Mouse (Mus musculus): ENCODE data around the gene Sbno2. TPM values are rescaled to one million over a fixed set of nuclear protein-coding genes. Genes with fewer than 3 reads are reported as not detected.

Sbno2 gene
- polyA plus RNA-seq, 1 experiment: 37.3 TPM

DNA sequence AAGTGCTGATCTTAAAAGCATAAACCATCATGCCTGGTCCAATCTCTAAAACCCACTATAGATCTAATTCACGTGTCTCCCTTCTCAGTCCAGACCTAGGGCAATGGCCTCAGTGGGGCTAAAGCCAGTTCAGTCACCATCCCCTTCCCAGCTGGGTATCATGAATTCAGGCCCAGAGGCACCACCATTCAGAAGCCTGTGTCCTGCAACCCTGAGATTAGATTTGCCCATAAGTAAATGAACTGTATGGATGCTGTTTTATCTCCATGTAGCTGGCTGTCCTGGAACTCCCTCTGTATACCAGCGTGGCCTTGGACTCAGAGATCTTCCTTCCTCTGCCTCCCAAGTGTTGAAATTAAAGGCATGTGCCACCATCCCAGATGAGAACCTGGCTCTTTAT lies 2.3 kb downstream of the Sbno2 start:
- no peak overlapping the region for H3K4me3 ChIP-seq (ENCODE audit: low read depth, low read length)
- peaks cover 12% of the 10 kb centered on the region for H3K4me1 ChIP-seq (ENCODE audit: control insufficient read depth, insufficient read depth, low read length)
- H3K27ac ChIP-seq (ENCODE audit: insufficient read depth, low read length): no peak overlapping the region
- no peaks in the 10 kb centered on the region for H3K9me3 ChIP-seq (replicated peaks; ENCODE audit: control insufficient read depth, insufficient read depth, low read length, poor library complexity, severe bottlenecking)
- TF ChIP-seq EP300 (IDR thresholded peaks at IDR 0.05; ENCODE audit: insufficient read depth, low read depth, low read length) (no peak), POLR2A (IDR thresholded peaks at IDR 0.05; ENCODE audit: insufficient read depth, low read length) (no peak)
- peak overlapping the region; percentile 82; the same call in 1 of the 2 replicates for H3K9ac ChIP-seq (ENCODE audit: low read depth, poor library complexity, severe bottlenecking)
- H3K27me3 ChIP-seq (ENCODE audit: control insufficient read depth, insufficient read depth, low read length, poor library complexity, severe bottlenecking): no peaks in the 10 kb centered on the region
- H3K36me3 ChIP-seq (ENCODE audit: control insufficient read depth, insufficient read depth, low read length, poor library complexity, severe bottlenecking): no peaks in the 10 kb centered on the region

DNA sequence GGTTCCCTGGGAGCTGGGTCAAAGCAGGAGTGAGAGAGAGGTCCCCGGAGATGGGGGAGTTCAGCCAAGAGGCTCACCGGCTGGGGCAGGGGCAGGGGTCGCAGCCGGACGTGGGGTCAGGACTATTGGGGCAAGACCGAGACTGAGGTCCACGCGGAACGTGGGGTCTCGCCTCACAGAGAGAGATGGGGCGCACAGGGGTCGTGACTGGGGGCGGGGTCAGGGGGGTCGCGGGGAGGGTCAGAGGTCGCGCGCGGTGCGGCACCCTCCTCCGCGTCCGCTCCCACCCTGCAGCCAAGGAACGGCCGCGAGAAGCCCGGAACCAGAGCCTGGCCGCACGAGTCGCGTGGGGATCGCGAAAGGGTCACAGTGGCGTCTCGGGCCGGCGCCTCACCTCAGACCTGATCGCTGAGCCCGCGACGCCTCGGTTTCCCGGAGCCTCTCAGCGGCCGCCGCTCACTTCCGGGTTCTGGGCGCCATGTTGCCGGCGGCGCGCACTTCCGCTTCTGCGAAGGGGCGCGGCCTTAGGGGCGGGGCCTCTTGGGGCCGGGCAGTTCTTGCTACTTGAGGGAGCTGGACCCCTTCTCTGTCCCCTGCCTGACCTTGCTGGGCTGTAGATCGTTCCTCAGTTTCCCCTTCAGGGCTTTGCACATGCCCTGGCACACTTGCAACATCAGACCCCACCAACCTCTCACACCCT lies 3.0 kb downstream of the Sbno2 start:
- H3K4me1 ChIP-seq (ENCODE audit: control insufficient read depth, insufficient read depth, low read length): peaks cover 13% of the 10 kb centered on the region
- no peaks in the 10 kb centered on the region for H3K9me3 ChIP-seq (replicated peaks; ENCODE audit: control insufficient read depth, insufficient read depth, low read length, poor library complexity, severe bottlenecking)
- peak overlapping the region; percentile 91 for H3K4me3 ChIP-seq (ENCODE audit: low read depth, low read length)
- TF ChIP-seq POLR2A (IDR thresholded peaks at IDR 0.05; ENCODE audit: insufficient read depth, low read length): no peak
- 0 out of 2 replicates have a peak, but pooled peaks have one; percentile 20 for TF ChIP-seq EP300 (IDR thresholded peaks at IDR 0.05; ENCODE audit: insufficient read depth, low read depth, low read length)
- H3K36me3 ChIP-seq (ENCODE audit: control insufficient read depth, insufficient read depth, low read length, poor library complexity, severe bottlenecking): no peaks in the 10 kb centered on the region
- no peaks in the 10 kb centered on the region for H3K27me3 ChIP-seq (ENCODE audit: control insufficient read depth, insufficient read depth, low read length, poor library complexity, severe bottlenecking)
- no peak overlapping the region for H3K27ac ChIP-seq (ENCODE audit: insufficient read depth, low read length)
- H3K9ac ChIP-seq (ENCODE audit: low read depth, poor library complexity, severe bottlenecking): peak overlapping the region; percentile 82

DNA sequence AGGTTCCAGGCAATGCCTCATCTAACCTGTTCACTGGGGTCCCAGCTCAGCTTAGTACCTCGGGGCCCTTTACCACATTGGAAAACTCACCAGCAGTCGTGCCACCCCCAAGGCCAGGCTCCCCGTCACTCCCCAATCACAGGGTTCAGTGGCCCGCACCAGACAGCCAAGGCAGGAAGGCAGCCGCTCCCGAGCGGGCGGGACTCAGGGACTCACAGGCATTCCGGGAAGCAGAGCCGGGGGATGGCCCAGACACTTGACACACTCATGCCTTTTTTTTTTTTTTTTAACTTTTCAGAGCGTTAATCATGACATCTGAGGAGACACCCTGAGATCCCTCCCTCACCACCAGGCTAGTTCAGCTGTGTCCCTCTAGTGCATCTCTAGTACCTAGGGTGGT lies 4.4 kb downstream of the Sbno2 start:
- Histone ChIP-seq H3K9me3 (replicated peaks; ENCODE audit: control insufficient read depth, insufficient read depth, low read length, poor library complexity, severe bottlenecking) (no peaks in the 10 kb centered on the region), H3K4me1 (ENCODE audit: control insufficient read depth, insufficient read depth, low read length) (peaks cover 10% of the 10 kb centered on the region), H3K9ac (ENCODE audit: low read depth, poor library complexity, severe bottlenecking) (no peak overlapping the region; the same call in 1 of the 2 replicates), H3K27ac (ENCODE audit: insufficient read depth, low read length) (no peak overlapping the region), H3K27me3 (ENCODE audit: control insufficient read depth, insufficient read depth, low read length, poor library complexity, severe bottlenecking) (no peaks in the 10 kb centered on the region), H3K36me3 (ENCODE audit: control insufficient read depth, insufficient read depth, low read length, poor library complexity, severe bottlenecking) (no peaks in the 10 kb centered on the region), H3K4me3 (ENCODE audit: low read depth, low read length) (0 out of 2 replicates have a peak overlapping the region, but pooled peaks have one; percentile 2)
- TF ChIP-seq POLR2A (IDR thresholded peaks at IDR 0.05; ENCODE audit: insufficient read depth, low read length): no peak
- no peak for TF ChIP-seq CTCF (IDR thresholded peaks at IDR 0.05; ENCODE audit: low read depth, low read length)
- TF ChIP-seq EP300 (IDR thresholded peaks at IDR 0.05; ENCODE audit: insufficient read depth, low read depth, low read length): no peak

DNA sequence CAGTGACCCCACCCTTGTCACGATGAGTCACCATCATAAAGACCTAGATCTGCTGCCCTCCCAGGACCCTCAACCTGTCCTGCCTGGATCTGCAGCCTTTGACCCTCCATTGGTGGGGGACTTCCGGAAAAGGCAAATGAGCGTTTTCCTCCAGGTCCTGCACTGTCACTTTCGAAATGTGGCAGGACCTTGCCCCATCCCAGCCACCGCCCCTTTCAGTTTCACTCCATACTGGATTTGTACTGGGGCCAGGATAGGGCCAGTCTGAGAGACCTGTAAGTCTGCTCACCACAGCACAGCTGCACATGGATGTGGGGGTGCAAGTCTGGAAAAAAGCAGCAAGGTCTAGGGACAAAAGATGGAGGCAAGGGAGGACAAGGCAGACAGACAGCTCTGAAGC lies 6.7 kb downstream of the Sbno2 start:
- H3K4me1 ChIP-seq (ENCODE audit: control insufficient read depth, insufficient read depth, low read length): peaks cover 8% of the 10 kb centered on the region
- no peaks in the 10 kb centered on the region for H3K36me3 ChIP-seq (ENCODE audit: control insufficient read depth, insufficient read depth, low read length, poor library complexity, severe bottlenecking)

DNA sequence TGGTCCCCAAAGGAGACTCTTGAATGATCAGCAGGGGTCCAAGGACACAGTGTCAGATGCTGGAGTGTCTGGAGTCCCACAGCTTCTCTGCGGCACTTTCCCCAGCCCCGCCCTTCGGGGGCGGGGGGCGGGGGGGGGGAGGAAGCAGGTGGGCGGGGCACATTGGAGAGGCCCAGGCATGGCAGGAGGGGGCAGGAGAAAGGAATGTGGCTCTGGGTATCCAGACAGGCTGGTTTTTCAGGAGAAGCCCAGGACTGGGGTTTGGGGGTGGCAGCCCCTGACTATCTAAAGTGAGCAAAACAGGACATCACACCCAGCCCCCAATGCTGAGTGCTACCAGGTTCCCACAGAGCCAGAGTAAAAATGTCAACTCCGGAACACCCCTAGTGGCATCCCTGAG lies 8.1 kb downstream of the Sbno2 start:
- Histone ChIP-seq H3K36me3 (ENCODE audit: control insufficient read depth, insufficient read depth, low read length, poor library complexity, severe bottlenecking) (no peaks in the 10 kb centered on the region), H3K9me3 (replicated peaks; ENCODE audit: control insufficient read depth, insufficient read depth, low read length, poor library complexity, severe bottlenecking) (no peaks in the 10 kb centered on the region), H3K27ac (ENCODE audit: insufficient read depth, low read length) (no peak overlapping the region), H3K27me3 (ENCODE audit: control insufficient read depth, insufficient read depth, low read length, poor library complexity, severe bottlenecking) (no peaks in the 10 kb centered on the region), H3K4me3 (ENCODE audit: low read depth, low read length) (no peak overlapping the region), H3K9ac (ENCODE audit: low read depth, poor library complexity, severe bottlenecking) (no peak overlapping the region), H3K4me1 (ENCODE audit: control insufficient read depth, insufficient read depth, low read length) (peaks cover 6% of the 10 kb centered on the region)
- TF ChIP-seq POLR2A (IDR thresholded peaks at IDR 0.05; ENCODE audit: insufficient read depth, low read length): no peak
- TF ChIP-seq EP300 (IDR thresholded peaks at IDR 0.05; ENCODE audit: insufficient read depth, low read depth, low read length): no peak
- no peak for TF ChIP-seq CTCF (IDR thresholded peaks at IDR 0.05; ENCODE audit: low read depth, low read length)

More for the DNA sequence above, 6.7 kb downstream of the Sbno2 start:
- Histone ChIP-seq H3K27me3 (ENCODE audit: control insufficient read depth, insufficient read depth, low read length, poor library complexity, severe bottlenecking) (no peaks in the 10 kb centered on the region), H3K27ac (ENCODE audit: insufficient read depth, low read length) (no peak overlapping the region), H3K9me3 (replicated peaks; ENCODE audit: control insufficient read depth, insufficient read depth, low read length, poor library complexity, severe bottlenecking) (no peaks in the 10 kb centered on the region), H3K9ac (ENCODE audit: low read depth, poor library complexity, severe bottlenecking) (no peak overlapping the region), H3K4me3 (ENCODE audit: low read depth, low read length) (no peak overlapping the region)
- TF ChIP-seq CTCF (IDR thresholded peaks at IDR 0.05; ENCODE audit: low read depth, low read length): no peak
- TF ChIP-seq EP300 (IDR thresholded peaks at IDR 0.05; ENCODE audit: insufficient read depth, low read depth, low read length): no peak
- no peak for TF ChIP-seq POLR2A (IDR thresholded peaks at IDR 0.05; ENCODE audit: insufficient read depth, low read length)

DNA sequence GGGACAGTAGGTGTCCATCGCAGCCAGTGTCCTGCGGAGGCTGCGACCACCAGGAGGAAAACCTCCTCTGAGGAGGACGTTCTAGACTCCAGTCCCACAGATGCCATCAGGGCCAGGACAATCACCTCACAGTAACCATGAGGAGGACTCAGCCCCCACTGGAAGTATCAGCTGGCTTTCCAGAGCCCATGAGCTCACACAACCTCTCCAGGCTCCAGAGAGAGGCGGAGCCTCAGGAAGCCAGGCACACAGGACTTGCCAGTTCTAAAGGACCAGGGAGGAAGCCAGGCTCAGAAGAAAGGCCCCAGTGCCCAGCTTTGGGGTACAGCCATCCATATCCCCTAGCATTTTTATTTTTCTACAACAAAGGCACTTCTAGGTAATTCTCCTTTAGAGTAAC lies 9.8 kb downstream of the Sbno2 start:
- Histone ChIP-seq H3K9me3 (replicated peaks; ENCODE audit: control insufficient read depth, insufficient read depth, low read length, poor library complexity, severe bottlenecking) (no peaks in the 10 kb centered on the region), H3K9ac (ENCODE audit: low read depth, poor library complexity, severe bottlenecking) (no peak overlapping the region), H3K4me3 (ENCODE audit: low read depth, low read length) (no peak overlapping the region), H3K4me1 (ENCODE audit: control insufficient read depth, insufficient read depth, low read length) (peaks cover 6% of the 10 kb centered on the region), H3K27me3 (ENCODE audit: control insufficient read depth, insufficient read depth, low read length, poor library complexity, severe bottlenecking) (no peaks in the 10 kb centered on the region), H3K27ac (ENCODE audit: insufficient read depth, low read length) (no peak overlapping the region), H3K36me3 (ENCODE audit: control insufficient read depth, insufficient read depth, low read length, poor library complexity, severe bottlenecking) (no peaks in the 10 kb centered on the region)
- TF ChIP-seq EP300 (IDR thresholded peaks at IDR 0.05; ENCODE audit: insufficient read depth, low read depth, low read length) (no peak), CTCF (IDR thresholded peaks at IDR 0.05; ENCODE audit: low read depth, low read length) (no peak), POLR2A (IDR thresholded peaks at IDR 0.05; ENCODE audit: insufficient read depth, low read length) (no peak)
